Mouse (Mus musculus) NIH3T3 (cell line): ENCODE measurements around the gene Cadps2.

Experiments used
- DNase-seq: peaks from one replicate; pipeline ENCODE4 v3.0.0-alpha.2; 2012; ENCODE audit warnings: low read depth

Gene Cadps2

GRCm38 (mm10) chr6:23839009-23839811 lies at the start of gene Cadps2:
Gene Cadps2, minus strand, starts transcription at chr6:23839421.
- DNase-seq = no peak

- DNase-seq = peak; percentile 8
Observed at GRCm38 (mm10) chr6:23886418-23886817, 47.2 kb upstream of the Cadps2 start.

- DNase-seq = no peak
Observed at GRCm38 (mm10) chr6:23876765-23877408, 37.7 kb upstream of the Cadps2 start.

DNA sequence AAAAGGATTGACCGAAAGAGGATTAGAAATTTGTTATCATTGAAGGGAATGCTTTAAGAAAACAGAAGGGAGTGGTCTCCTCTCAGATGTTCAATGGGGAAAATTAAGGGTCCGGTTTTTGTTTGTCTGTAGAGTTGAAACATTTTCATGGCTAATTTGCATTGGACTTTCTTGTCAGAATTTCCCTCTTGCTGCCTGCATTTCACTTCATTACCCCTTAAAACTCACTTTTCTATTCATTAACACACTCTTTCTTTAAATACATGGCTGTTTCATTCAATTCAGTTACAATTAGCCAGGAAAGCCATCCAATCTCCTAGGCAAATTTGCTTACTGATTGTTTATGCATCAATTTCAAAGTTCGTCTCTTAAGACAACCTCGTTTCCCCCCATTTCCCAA lies 37.1 kb upstream of the Cadps2 start:
- no peak for DNase-seq

DNA sequence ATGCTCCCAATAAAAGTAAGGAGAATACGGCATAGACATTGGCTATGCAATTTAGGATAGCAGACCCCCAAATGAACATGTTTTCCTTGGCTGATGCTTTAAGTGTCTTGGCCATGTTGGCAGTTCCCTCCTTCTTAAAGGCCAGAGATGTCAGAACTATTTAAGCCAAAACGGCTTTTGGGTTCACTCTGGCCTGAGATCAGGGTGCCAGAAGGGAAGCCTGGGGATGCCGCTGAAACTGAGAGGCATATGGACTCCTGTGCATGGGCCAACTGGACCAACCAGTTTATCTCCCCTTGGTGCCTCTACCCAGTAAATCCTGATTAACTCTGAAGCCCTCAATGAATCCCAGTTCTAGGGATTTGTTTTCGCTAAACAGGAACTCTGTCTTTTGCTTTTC lies 34.6 kb upstream of the Cadps2 start:
- no peak for DNase-seq

DNA sequence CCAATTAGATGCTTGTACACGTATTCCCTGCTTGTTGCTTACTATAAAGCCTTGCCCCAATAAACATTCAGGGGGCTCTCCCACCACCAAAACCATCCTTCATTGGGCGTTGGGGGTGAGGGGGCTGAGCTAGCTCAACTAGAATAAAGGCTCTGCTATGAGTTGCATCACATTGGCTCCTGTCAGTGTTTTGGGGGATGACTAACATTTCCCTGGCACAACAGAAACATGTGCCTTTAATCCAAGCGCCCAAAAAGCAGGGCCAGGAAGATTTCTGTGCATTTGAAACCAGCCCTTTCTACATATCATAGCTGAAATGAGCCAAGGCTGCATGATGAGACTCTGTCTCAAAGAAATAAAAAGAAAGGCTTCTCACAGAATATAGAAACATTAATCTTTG lies 34.0 kb upstream of the Cadps2 start:
- DNase-seq = no peak

DNA sequence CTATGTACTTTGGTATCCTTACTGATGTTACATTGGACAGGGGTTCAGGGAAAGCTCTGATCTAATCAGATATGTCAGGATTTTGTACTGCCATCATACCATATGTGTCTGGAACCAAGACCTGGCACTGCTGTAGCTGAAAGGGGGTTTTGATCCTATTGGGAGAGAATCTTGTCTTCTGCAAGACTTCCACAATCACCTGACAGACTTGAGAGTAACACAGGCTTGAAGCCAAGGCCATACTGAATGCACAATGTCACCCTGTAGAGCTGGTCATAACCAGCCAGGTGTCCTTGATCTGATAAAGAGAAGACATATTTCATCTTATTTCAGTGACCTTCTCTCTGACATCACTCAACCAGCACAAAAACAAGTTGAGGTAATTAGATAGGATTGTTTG lies 30.8 kb upstream of the Cadps2 start:
- DNase-seq = no peak

DNA sequence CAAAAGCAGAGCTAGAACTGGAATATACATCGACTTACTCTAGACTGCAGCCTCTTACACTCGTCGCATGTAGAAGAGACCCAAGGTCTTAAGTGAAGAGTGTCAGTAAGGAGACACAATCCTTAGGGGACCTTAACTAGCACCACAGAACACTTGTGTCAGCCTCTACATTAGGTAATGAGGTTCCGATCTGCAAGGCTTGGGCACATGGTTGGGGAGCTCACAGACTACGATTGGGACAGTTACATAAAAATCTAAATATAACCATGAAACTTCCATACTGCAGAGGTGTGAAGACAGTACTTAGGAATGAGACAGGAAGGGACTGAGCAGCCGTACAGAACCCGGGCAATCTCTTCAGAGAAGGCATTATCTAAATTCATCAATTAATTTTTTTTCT lies 27.1 kb upstream of the Cadps2 start:
- no peak for DNase-seq

GRCm38 (mm10) chr6:23853464-23853863 lies 14.2 kb upstream of the Cadps2 start:
- no peak for DNase-seq

GRCm38 (mm10) chr6:23840001-23840400 lies 780 bp upstream of the Cadps2 start:
- DNase-seq = no peak

DNA sequence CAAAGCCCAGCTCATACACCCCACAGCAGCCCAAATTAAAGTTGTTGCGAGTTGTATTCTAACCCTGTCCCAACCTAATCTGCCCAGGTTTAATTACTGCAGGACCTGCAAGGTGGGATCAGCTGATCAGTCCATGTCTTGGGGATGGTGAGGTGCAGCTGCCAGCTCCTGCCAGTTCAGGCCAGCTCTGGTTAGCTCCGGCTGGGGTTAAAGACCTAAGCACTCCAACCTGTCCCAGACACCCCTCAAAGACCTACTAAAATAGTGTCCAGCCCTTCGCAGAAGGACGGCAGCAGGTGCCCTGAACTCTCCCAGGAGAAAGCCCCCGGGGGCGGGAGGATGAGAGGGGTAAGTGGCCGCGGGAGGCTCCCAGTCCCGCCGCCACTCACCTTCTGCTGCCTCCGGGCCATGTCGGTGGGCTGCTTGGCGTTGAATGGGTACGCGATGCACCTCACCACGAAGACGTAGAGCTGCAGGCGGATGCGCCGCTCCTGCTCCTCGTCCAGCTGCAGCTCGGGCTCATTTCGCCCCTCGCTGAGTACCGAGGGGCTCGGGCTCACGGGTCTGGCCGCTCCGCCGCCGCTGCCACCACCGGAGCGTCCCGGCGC lies 716 bp downstream of the Cadps2 start:
- DNase-seq = no peak

GRCm38 (mm10) chr6:23837631-23838030 lies 1.6 kb downstream of the Cadps2 start:
- DNase-seq = no peak

DNA sequence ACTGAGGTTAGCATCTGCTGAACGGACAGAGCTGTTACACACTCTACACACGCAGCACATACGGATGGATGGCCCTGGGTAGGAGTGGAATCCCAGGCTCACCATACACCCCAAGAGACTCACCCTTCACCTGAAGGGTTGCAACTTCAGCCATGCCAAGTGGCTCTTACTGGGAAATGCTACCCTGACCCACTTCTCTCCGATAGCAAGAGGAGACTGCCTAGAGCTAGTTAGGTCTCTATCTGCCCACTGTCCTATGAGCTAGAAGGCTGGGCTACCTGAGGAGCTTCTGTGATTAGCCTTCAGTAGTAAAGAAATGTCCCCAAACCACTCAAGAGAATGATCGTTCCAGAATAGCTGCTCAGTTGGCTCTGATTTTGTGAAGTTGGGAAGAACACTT lies 2.1 kb downstream of the Cadps2 start:
- no peak for DNase-seq

DNA sequence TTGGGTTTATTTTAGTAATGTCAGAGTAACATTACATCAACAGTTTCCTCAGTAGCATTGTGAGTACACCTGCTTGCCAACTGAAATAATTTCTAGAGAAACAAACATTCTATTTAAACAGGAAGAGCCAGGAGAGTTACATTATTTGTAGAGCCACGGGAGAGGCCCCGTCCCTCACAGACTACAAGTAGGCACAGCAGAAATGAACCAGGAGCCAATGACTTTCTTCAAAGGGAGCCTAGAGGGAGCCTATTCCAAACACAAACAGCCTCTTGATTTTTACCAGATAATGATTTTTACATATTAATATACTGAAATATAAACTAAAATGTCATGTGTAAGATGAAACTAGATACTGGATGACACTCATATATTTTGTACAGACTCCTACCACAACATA lies 2.5 kb downstream of the Cadps2 start:
- DNase-seq = no peak

DNA sequence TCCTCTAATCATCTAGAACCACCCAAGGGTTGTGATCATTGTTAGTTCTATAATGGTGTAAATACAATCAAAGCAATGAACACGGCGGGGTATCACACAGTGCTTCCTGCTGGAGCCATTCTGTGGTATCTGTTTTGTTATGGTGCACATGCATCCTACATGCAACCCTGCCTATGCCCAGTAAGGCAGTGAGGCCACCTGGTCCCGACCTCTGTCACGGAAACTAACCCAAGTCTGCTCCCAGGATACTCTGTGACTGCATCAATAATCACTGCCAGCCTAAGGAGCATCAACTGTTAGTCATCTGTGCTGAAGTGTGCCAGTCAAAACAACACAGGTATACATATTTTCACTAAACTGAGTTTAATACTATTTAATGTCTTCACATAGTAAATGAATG lies 3.7 kb downstream of the Cadps2 start:
- no peak for DNase-seq

- no peak for DNase-seq
Observed at GRCm38 (mm10) chr6:23830741-23831140, 8.5 kb downstream of the Cadps2 start.

GRCm38 (mm10) chr6:23829338-23829737 lies 9.9 kb downstream of the Cadps2 start:
- DNase-seq = no peak

DNA sequence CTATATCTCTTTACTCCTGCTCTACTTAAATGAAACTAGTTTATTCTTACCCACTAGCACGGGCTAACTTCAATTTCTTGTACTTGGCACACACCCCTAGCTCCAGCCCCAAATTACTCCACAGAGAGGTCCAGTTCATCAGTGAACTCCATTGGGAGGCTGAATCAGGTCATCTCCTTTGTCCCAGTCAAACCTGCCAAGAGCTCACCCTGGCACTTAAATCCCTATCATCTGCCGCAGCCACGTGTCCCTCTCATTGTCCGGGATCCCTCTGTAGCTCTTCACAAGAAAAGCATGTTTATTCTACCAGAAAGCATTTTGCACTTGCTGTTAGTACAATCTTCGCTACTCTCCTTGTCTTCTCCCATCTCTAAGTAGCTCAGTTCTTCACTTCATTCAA lies 17.4 kb downstream of the Cadps2 start:
- no peak for DNase-seq

DNA sequence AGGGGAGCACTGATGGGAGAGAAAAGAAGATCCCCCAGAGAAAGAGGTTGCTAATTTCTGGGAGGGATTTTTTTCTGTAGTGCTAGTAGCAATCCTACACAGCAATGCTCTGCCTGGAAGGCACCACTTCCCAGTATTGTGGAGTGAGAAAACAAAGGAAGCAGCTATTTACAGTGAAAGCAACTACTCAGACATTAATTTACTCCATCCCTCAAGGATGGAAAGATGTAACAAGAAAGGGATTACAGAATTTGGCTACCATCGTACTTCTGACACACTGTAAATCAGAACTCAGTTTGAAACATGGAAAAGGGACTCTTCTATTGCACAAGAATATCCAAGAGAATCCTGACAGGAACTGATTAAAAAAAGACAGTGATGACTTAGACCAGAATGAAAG lies 29.1 kb downstream of the Cadps2 start:
- DNase-seq = no peak

DNA sequence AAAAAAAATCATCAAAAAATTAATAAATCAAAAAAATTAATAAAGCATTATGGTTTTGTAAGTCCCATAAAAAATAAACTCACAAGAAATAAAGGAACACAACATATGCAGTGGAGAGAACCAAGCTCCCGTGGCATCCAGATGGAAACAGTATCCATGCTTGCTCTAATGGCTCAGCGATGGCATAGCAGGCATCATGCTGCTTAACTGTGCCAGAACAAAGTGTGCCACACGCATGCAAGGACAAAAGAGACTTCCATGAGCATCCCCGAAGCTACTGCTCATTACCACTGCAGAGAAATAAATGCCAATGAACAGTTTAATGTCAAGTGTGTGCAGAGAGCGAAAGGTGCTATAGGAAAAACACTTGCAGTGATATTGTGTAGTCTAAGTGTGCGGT lies 29.9 kb downstream of the Cadps2 start:
- DNase-seq = no peak

DNA sequence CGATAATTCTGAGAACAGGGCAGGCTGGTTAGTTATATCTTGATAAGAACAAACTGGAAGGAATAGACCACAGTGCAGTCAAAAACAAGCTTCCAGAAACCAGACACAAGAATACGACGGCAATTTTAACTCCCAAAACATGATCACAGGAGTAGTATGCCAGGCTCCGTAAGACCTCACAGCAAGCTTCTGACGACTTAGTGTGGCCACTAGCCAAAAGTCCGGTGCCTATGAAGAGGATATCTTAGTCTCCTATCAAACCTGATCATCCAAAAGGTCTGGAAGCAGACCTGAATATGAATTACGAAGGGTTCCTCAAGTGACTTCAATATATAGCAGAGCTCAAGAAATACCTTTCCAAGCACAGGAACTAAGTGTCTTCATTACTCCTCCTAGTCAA lies 33.9 kb downstream of the Cadps2 start:
- no peak for DNase-seq

DNA sequence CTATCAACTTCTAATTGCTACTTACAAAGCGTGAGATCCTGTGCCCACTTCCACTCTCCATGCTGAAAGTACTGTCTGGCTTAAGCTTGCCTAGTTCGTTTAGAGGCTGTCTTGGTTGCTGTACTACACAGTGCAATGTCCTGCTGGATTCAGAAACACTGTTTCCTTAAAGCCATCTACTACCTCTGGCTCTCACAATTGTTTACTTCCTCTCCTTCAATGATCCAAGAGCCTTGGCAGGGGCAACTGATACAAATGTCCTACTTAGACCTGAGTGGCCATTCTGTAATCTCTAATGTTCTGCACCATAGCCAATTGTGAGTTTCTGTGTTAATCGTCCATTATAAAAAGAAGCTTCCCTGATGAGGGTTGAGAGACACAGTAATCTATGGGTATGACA lies 47.4 kb downstream of the Cadps2 start:
- no peak for DNase-seq

DNA sequence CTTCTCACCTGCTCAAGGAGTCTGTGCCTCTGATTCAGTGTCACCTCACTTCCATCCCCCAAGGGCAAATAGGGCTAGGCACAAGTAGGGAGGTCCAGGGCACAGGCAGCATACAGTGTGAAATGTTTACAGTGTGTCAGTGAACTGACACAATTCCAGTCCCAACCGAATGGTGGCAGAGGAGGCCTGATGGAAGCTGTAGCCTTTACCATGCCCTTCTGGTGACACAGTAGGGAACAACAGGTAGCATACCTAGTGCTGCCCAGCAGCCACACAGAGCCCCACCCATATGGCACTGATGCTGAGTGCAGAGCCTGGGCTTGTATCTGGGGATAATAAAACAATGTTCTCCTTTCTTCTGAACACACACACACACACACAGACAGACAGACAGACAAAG lies 61.6 kb downstream of the Cadps2 start:
- DNase-seq = no peak
